Mouse (Mus musculus): Measurements from ENCODE around the gene Map1lc3b. TPM values are rescaled to one million over a fixed set of nuclear protein-coding genes. Genes with fewer than 3 reads are reported as not detected.

The Map1lc3b gene
- polyA plus RNA-seq, 1 experiment = 140 TPM

GRCm38 (mm10) chr8:121620801-121621516 lies 30.8 kb downstream of the Map1lc3b start:
- peaks cover 40% of the 10 kb centered on the region for H3K4me1 ChIP-seq (ENCODE audit: control insufficient read depth, insufficient read depth, low read length)
- DNase-seq = peak; percentile 45
- H3K4me3 ChIP-seq (replicated peaks; ENCODE audit: extremely low read depth, low read depth, low read length) = no peak overlapping the region
- no peak for TF ChIP-seq POLR2A (IDR thresholded peaks at IDR 0.05; ENCODE audit: borderline replicate concordance, extremely low read depth, low read depth, low read length)
- no peak for TF ChIP-seq CTCF (IDR thresholded peaks at IDR 0.05; ENCODE audit: insufficient read depth, low read length)
- WGBS = 56% methylated on average over 12 of the region's 12 CpGs

DNA sequence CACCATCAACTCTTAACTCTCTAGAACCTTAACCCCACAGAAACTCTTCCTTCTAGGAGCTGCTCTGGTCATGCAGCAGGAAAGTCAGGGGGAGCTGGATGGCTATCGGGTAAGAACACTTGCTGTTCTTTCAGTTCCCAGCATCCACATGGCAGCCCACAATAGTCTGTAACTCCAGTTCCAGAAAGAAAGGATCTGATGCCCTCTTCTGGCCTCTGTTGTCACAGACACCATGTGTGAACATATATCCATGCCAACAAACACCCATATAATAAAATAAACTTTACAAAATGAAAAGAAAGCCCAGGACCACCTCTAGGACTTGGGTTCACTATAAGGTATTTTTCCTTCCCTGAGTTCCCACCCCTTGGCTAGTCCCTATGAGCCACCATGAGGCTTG lies 31.7 kb downstream of the Map1lc3b start:
- TF ChIP-seq CTCF (IDR thresholded peaks at IDR 0.05; ENCODE audit: insufficient read depth, low read length) (no peak), POLR2A (IDR thresholded peaks at IDR 0.05; ENCODE audit: borderline replicate concordance, extremely low read depth, low read depth, low read length) (no peak)
- Histone ChIP-seq H3K4me1 (ENCODE audit: control insufficient read depth, insufficient read depth, low read length) (peaks cover 42% of the 10 kb centered on the region), H3K4me3 (replicated peaks; ENCODE audit: extremely low read depth, low read depth, low read length) (no peak overlapping the region)
- no peak for DNase-seq
- WGBS = 31% methylated on average over 1 of the region's 1 CpGs

- WGBS = 70% methylated on average over 8 of the region's 8 CpGs
- no peak for TF ChIP-seq POLR2A (IDR thresholded peaks at IDR 0.05; ENCODE audit: borderline replicate concordance, extremely low read depth, low read depth, low read length)
- DNase-seq = no peak
- H3K4me1 ChIP-seq (ENCODE audit: control insufficient read depth, insufficient read depth, low read length) = peaks cover 37% of the 10 kb centered on the region
- H3K4me3 ChIP-seq (replicated peaks; ENCODE audit: extremely low read depth, low read depth, low read length) = no peak overlapping the region
These were observed 32.9 kb downstream of the Map1lc3b start for GRCm38 (mm10) chr8:121623043-121623442.

GRCm38 (mm10) chr8:121628681-121629080 lies 38.5 kb downstream of the Map1lc3b start:
- no peak overlapping the region for H3K4me3 ChIP-seq (replicated peaks; ENCODE audit: extremely low read depth, low read depth, low read length)
- 64% methylated on average over 4 of the region's 4 CpGs for WGBS
- DNase-seq = no peak
- H3K4me1 ChIP-seq (ENCODE audit: control insufficient read depth, insufficient read depth, low read length) = peaks cover 24% of the 10 kb centered on the region
- TF ChIP-seq CTCF (IDR thresholded peaks at IDR 0.05; ENCODE audit: insufficient read depth, low read length) (no peak), POLR2A (IDR thresholded peaks at IDR 0.05; ENCODE audit: borderline replicate concordance, extremely low read depth, low read depth, low read length) (no peak)

DNA sequence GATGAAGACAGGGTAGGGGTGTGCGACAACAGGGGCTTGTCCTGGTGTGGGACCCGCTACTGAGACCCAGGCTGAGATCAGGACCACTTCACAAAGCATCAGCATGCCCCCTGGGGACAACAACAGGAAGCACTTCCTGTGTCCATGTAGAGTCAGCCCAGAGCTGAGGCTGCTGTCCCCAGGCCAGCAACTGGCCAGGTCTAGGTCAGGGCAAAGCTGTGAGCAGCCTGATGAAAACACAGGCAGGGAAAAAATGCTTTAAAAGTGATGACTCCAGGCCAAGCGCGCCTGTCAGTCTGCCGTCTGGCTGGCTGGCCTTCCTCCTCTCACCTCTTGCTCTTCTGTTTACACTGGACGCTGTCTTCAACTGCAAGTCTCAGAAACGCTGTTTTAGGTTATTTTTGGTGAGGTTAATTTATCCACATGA lies 41.5 kb downstream of the Map1lc3b start:
- H3K4me1 ChIP-seq (ENCODE audit: control insufficient read depth, insufficient read depth, low read length) = peaks cover 30% of the 10 kb centered on the region
- WGBS = 30% methylated on average over 7 of the region's 7 CpGs
- TF ChIP-seq CTCF (IDR thresholded peaks at IDR 0.05; ENCODE audit: insufficient read depth, low read length) = no peak
- H3K4me3 ChIP-seq (replicated peaks; ENCODE audit: extremely low read depth, low read depth, low read length) = no peak overlapping the region
- DNase-seq = no peak

DNA sequence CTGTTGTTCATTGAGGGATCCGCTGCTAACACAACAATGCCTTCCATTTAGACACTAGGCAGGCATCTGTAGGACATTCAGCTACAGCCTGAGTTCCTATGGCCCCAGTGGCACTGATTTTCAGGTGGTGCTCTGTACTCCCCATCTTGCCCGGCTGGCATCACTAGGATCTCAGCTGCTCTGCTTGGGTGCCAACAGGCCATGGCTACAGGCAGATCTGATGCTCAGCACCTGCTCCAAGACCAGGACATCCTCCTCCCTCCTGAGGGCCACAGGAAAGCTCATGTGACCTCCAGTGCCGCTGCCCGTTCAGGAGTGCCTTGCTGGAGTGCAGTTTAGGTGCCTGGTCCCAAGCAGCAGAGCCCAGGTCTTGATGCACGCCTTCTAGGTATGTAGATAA lies 42.2 kb downstream of the Map1lc3b start:
- 59% methylated on average over 5 of the region's 5 CpGs for WGBS

DNA sequence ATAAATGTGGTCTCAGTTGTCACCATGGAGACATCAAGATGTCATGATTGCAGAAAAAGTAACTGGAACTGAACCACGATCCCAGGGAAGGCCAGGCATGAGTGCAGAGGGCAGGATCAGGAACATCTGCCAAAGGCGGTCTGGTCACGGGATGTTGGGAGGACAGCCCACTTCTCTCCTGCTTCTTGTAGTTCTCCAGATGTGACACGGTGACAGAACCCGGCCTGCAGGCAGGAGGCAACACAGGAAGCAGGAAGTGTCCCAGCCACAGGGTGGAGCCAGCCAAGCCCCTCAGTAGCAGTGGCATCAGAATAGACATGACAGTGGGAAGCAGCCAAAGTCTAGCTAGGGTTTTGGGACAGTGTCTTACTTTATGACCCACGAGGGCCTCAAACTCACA lies 45.4 kb downstream of the Map1lc3b start:
- TF ChIP-seq POLR2A (IDR thresholded peaks at IDR 0.05; ENCODE audit: borderline replicate concordance, extremely low read depth, low read depth, low read length) = no peak
- TF ChIP-seq CTCF (IDR thresholded peaks at IDR 0.05; ENCODE audit: insufficient read depth, low read length) = no peak
- no peak for DNase-seq
- WGBS = 23% methylated on average over 6 of the region's 6 CpGs
- Histone ChIP-seq H3K4me1 (ENCODE audit: control insufficient read depth, insufficient read depth, low read length) (peaks cover 36% of the 10 kb centered on the region), H3K4me3 (replicated peaks; ENCODE audit: extremely low read depth, low read depth, low read length) (no peak overlapping the region)

More for the DNA sequence above, 42.2 kb downstream of the Map1lc3b start:
- no peak for DNase-seq
- TF ChIP-seq POLR2A (IDR thresholded peaks at IDR 0.05; ENCODE audit: borderline replicate concordance, extremely low read depth, low read depth, low read length) (no peak), CTCF (IDR thresholded peaks at IDR 0.05; ENCODE audit: insufficient read depth, low read length) (no peak)
- Histone ChIP-seq H3K4me1 (ENCODE audit: control insufficient read depth, insufficient read depth, low read length) (peaks cover 33% of the 10 kb centered on the region), H3K4me3 (replicated peaks; ENCODE audit: extremely low read depth, low read depth, low read length) (no peak overlapping the region)

- WGBS = 57% methylated on average over 8 of the region's 8 CpGs
- no peak overlapping the region for H3K4me3 ChIP-seq (replicated peaks; ENCODE audit: extremely low read depth, low read depth, low read length)
- DNase-seq = no peak
- peaks cover 34% of the 10 kb centered on the region for H3K4me1 ChIP-seq (ENCODE audit: control insufficient read depth, insufficient read depth, low read length)
- TF ChIP-seq CTCF (IDR thresholded peaks at IDR 0.05; ENCODE audit: insufficient read depth, low read length) = no peak
- TF ChIP-seq POLR2A (IDR thresholded peaks at IDR 0.05; ENCODE audit: borderline replicate concordance, extremely low read depth, low read depth, low read length) = no peak
These were observed 46.0 kb downstream of the Map1lc3b start for GRCm38 (mm10) chr8:121636180-121636579.

- H3K4me1 ChIP-seq (ENCODE audit: control insufficient read depth, insufficient read depth, low read length) = peaks cover 28% of the 10 kb centered on the region
- TF ChIP-seq CTCF (IDR thresholded peaks at IDR 0.05; ENCODE audit: insufficient read depth, low read length) (no peak), POLR2A (IDR thresholded peaks at IDR 0.05; ENCODE audit: borderline replicate concordance, extremely low read depth, low read depth, low read length) (no peak)
- no peak overlapping the region for H3K4me3 ChIP-seq (replicated peaks; ENCODE audit: extremely low read depth, low read depth, low read length)
- DNase-seq = no peak
- WGBS = 52% methylated on average over 3 of the region's 3 CpGs
These were observed 52.6 kb downstream of the Map1lc3b start for GRCm38 (mm10) chr8:121642804-121643203.

DNA sequence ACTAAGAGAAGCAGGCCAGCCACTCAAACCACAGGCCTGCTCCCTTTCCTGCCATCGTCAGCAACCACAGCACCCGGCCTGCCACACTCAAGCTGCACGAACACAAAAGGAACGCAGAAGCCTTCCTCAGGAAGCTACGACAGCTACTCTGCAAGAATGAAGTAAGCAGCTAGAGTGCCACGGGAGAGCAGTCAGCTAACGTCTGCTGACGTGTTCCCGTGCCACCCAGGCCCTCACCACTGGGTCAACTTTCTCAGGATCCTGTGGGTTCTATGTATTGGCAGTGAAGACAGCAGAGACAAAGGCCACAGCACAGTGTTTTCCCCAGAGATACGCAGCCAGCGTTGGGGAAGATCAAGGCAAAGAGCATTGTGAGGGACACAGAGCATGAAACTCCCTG lies 53.2 kb downstream of the Map1lc3b start:
- DNase-seq = no peak
- 13% methylated on average over 11 of the region's 11 CpGs for WGBS
- no peak for TF ChIP-seq POLR2A (IDR thresholded peaks at IDR 0.05; ENCODE audit: borderline replicate concordance, extremely low read depth, low read depth, low read length)
- no peak for TF ChIP-seq CTCF (IDR thresholded peaks at IDR 0.05; ENCODE audit: insufficient read depth, low read length)
- H3K4me3 ChIP-seq (replicated peaks; ENCODE audit: extremely low read depth, low read depth, low read length) = no peak overlapping the region
- H3K4me1 ChIP-seq (ENCODE audit: control insufficient read depth, insufficient read depth, low read length) = peaks cover 30% of the 10 kb centered on the region
